Mouse (Mus musculus): ENCODE measurements at regions not wholly inside any gene's neighbourhood (a gene's known extent, or its start where the extent isn't known, plus 50 kb on each side); places are given as distances from the start of the nearest gene placed in this dataset.

GRCm38 (mm10) chr3:48586145-48586544, 1171.0 kb downstream of the Pcdh18 start:
- H3K9ac ChIP-seq (ENCODE audit: control insufficient read depth, low read depth, low read length, poor library complexity, severe bottlenecking) = no peak overlapping the region
- no peaks in the 10 kb centered on the region for H3K79me2 ChIP-seq (ENCODE audit: control insufficient read depth, insufficient read depth, low read length, poor library complexity)
- H3K4me1 ChIP-seq (ENCODE audit: control insufficient read depth in 1 of 2, insufficient read depth in 2 of 2, low read length in 2 of 2) = no peaks in the 10 kb centered on the region
- no peak for DNase-seq (ENCODE audit: low read depth, low spot score)
- TF ChIP-seq MXI1 (IDR thresholded peaks at IDR 0.05; ENCODE audit: low read depth, low read length) (no peak), MEF2A (IDR thresholded peaks at IDR 0.05; ENCODE audit: extremely low read depth, insufficient replicate concordance, low read depth, low read length, poor library complexity, severe bottlenecking) (no peak), MAZ (IDR thresholded peaks at IDR 0.05; ENCODE audit: low read depth, low read length) (no peak), POLR2AphosphoS5 (IDR thresholded peaks at IDR 0.05; ENCODE audit: borderline replicate concordance, low read depth, low read length) (no peak), ETS1 (IDR thresholded peaks at IDR 0.05; ENCODE audit: low read depth, low read length) (no peak), SMC3 (IDR thresholded peaks at IDR 0.05; ENCODE audit: low read depth, low read length) (no peak), E2F4 (IDR thresholded peaks at IDR 0.05; ENCODE audit: borderline replicate concordance, low read depth, low read length) (no peak), BHLHE40 (IDR thresholded peaks at IDR 0.05; ENCODE audit: borderline replicate concordance, low read depth, low read length) (no peak)
- H3K36me3 ChIP-seq (ENCODE audit: control insufficient read depth in 1 of 2, insufficient read depth in 2 of 2, low read length in 2 of 2) = no peaks in the 10 kb centered on the region
- no peak overlapping the region for H3K4me3 ChIP-seq (ENCODE audit: control insufficient read depth in 1 of 2, insufficient read depth in 1 of 2, low read depth in 2 of 2, low read length in 2 of 2)
- H3K27ac ChIP-seq (ENCODE audit: control insufficient read depth, low read depth, low read length) = no peak overlapping the region
- H3K9me3 ChIP-seq (replicated peaks; ENCODE audit: insufficient read depth, low read length) = no peaks in the 10 kb centered on the region
- no peaks in the 10 kb centered on the region for H3K27me3 ChIP-seq (ENCODE audit: control insufficient read depth in 1 of 2, insufficient read depth in 2 of 2, low read length in 2 of 2)

- DNase-seq (ENCODE audit: low read depth, low spot score) = no peak
- Histone ChIP-seq H3K9ac (ENCODE audit: control insufficient read depth, low read depth, low read length, poor library complexity, severe bottlenecking) (no peak overlapping the region), H3K36me3 (ENCODE audit: control insufficient read depth in 1 of 2, insufficient read depth in 2 of 2, low read length in 2 of 2) (no peaks in the 10 kb centered on the region), H3K9me3 (replicated peaks; ENCODE audit: insufficient read depth, low read length) (no peaks in the 10 kb centered on the region), H3K4me3 (ENCODE audit: control insufficient read depth in 1 of 2, insufficient read depth in 1 of 2, low read depth in 2 of 2, low read length in 2 of 2) (no peak overlapping the region), H3K27me3 (ENCODE audit: control insufficient read depth in 1 of 2, insufficient read depth in 2 of 2, low read length in 2 of 2) (no peaks in the 10 kb centered on the region), H3K4me1 (ENCODE audit: control insufficient read depth in 1 of 2, insufficient read depth in 2 of 2, low read length in 2 of 2) (no peaks in the 10 kb centered on the region), H3K79me2 (ENCODE audit: control insufficient read depth, insufficient read depth, low read length, poor library complexity) (no peaks in the 10 kb centered on the region), H3K27ac (ENCODE audit: control insufficient read depth, low read depth, low read length) (no peak overlapping the region)
- TF ChIP-seq USF2 (IDR thresholded peaks at IDR 0.05; ENCODE audit: borderline replicate concordance in 1 of 2, insufficient read depth in 1 of 2, low read depth in 1 of 2, low read length in 2 of 2) = no peak
- TF ChIP-seq SIN3A (IDR thresholded peaks at IDR 0.05; ENCODE audit: low read length) = no peak
- no peak for TF ChIP-seq NELFE (IDR thresholded peaks at IDR 0.05; ENCODE audit: low read depth, low read length)
- TF ChIP-seq ZKSCAN1 (IDR thresholded peaks at IDR 0.05; ENCODE audit: low read depth, low read length) = no peak
- TF ChIP-seq SMC3 (IDR thresholded peaks at IDR 0.05; ENCODE audit: low read depth, low read length) = no peak
- no peak for TF ChIP-seq GATA1 (IDR thresholded peaks at IDR 0.05; ENCODE audit: low read depth, low read length)
- TF ChIP-seq ETS1 (IDR thresholded peaks at IDR 0.05; ENCODE audit: low read depth, low read length) = no peak
Observed at GRCm38 (mm10) chr3:48584340-48584739, 1172.8 kb downstream of the Pcdh18 start.

GRCm38 (mm10) chr3:48582521-48582920, 1174.6 kb downstream of the Pcdh18 start:
- no peak for DNase-seq (ENCODE audit: low read depth, low spot score)
- Histone ChIP-seq H3K4me1 (ENCODE audit: control insufficient read depth in 1 of 2, insufficient read depth in 2 of 2, low read length in 2 of 2) (no peaks in the 10 kb centered on the region), H3K27me3 (ENCODE audit: control insufficient read depth in 1 of 2, insufficient read depth in 2 of 2, low read length in 2 of 2) (no peaks in the 10 kb centered on the region), H3K79me2 (ENCODE audit: control insufficient read depth, insufficient read depth, low read length, poor library complexity) (no peaks in the 10 kb centered on the region), H3K27ac (ENCODE audit: control insufficient read depth, low read depth, low read length) (no peak overlapping the region), H3K4me3 (ENCODE audit: control insufficient read depth in 1 of 2, insufficient read depth in 1 of 2, low read depth in 2 of 2, low read length in 2 of 2) (no peak overlapping the region), H3K9ac (ENCODE audit: control insufficient read depth, low read depth, low read length, poor library complexity, severe bottlenecking) (no peak overlapping the region), H3K9me3 (replicated peaks; ENCODE audit: insufficient read depth, low read length) (no peaks in the 10 kb centered on the region), H3K36me3 (ENCODE audit: control insufficient read depth in 1 of 2, insufficient read depth in 2 of 2, low read length in 2 of 2) (no peaks in the 10 kb centered on the region)
- no peak for TF ChIP-seq MYC (IDR thresholded peaks at IDR 0.05; ENCODE audit: low read depth, low read length)
- no peak for TF ChIP-seq MAZ (IDR thresholded peaks at IDR 0.05; ENCODE audit: low read depth, low read length)
- no peak for TF ChIP-seq MYB (IDR thresholded peaks at IDR 0.05; ENCODE audit: low read depth, low read length)
- TF ChIP-seq POLR2AphosphoS2 (IDR thresholded peaks at IDR 0.05; ENCODE audit: low read length) = no peak
- TF ChIP-seq SMC3 (IDR thresholded peaks at IDR 0.05; ENCODE audit: low read depth, low read length) = no peak
- TF ChIP-seq POLR2A (IDR thresholded peaks at IDR 0.05; ENCODE audit: control insufficient read depth in 1 of 2, insufficient read depth in 1 of 2, low read depth in 1 of 2, low read length in 2 of 2, poor library complexity in 1 of 2) = no peak
- no peak for TF ChIP-seq GABPA (IDR thresholded peaks at IDR 0.05; ENCODE audit: low read depth, low read length)
- TF ChIP-seq USF1 (IDR thresholded peaks at IDR 0.05; ENCODE audit: low read depth, low read length) = no peak
- TF ChIP-seq ZNF384 (IDR thresholded peaks at IDR 0.05; ENCODE audit: low read depth, low read length) = no peak
- no peak for TF ChIP-seq TBP (IDR thresholded peaks at IDR 0.05; ENCODE audit: low read depth, low read length)
- no peak for TF ChIP-seq MEF2A (IDR thresholded peaks at IDR 0.05; ENCODE audit: extremely low read depth, insufficient replicate concordance, low read depth, low read length, poor library complexity, severe bottlenecking)
- TF ChIP-seq TCF12 (IDR thresholded peaks at IDR 0.05; ENCODE audit: low read depth, low read length) = no peak
